Mouse (Mus musculus) lung, adult 10 weeks (tissue): Measurements from ENCODE around the gene G6pc3. TPM values are rescaled to one million over a fixed set of nuclear protein-coding genes. Genes with fewer than 3 reads are reported as not detected.

Experiments used
- polyA plus RNA-seq: library from polyadenylated mRNA; stranded (reverse); fragments of 350-450 nt; fragmentation: Illumina TruSeq; extraction: RNeasy Lipid Tissue Mini Kit (QIAGEN cat#74804); gene quantifications from one replicate; pipeline ENCODE4 v1.2.3, GENCODE M21; 2014; ENCODE audit warnings: low read depth, low replicate concordance; ENCODE audit not compliant: insufficient read depth

Gene G6pc3
- polyA plus RNA-seq: 23.3 TPM

DNA sequence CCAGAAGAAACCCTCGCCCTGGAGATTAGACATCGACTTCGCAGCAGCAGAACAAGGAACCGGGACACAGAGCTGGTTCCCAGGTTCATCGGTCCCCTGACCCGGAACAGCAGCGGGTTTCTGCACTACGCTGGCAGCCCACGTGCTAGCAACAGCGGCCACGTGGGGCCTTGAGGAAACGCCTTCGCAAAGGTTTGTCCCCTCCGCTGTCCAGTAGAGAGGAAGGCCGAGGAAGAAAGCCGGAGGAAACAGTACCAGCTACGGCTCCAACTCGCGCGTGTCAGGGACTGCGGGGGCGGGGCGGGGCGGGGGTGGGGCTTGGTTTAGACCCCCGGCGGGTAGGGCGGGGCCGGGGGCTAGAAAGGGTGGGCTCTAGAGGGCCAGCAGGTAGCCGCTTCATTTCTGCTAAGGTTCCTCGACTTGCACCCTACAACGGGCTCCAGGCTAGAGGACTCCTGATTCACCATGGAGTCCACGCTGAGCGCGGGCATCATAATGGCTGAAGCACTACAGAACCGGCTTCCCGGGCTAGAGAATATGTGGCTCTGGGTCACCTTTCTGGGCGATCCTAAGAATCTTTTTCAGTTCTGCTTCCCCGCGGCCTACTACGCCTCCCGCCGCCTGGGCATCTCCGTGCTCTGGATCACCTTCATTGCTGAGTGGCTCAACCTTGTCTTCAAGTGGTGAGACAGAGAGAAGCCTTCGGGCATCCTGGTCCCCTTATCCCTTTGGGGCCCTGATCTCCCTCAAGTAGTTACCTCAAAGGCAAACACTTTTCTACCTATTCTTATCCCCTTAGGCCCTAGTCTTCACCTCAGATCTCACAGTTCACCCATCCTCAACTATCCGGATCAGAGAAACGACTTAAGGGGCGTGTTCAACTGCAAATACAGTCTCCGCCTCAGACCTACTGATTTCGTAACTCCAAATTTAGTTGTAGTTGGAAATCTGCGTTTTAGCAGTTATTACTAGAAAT is at the start of gene G6pc3:
Gene G6pc3 (plus strand): TSS at position 160 of the 976 bp plus-strand sequence.

DNA sequence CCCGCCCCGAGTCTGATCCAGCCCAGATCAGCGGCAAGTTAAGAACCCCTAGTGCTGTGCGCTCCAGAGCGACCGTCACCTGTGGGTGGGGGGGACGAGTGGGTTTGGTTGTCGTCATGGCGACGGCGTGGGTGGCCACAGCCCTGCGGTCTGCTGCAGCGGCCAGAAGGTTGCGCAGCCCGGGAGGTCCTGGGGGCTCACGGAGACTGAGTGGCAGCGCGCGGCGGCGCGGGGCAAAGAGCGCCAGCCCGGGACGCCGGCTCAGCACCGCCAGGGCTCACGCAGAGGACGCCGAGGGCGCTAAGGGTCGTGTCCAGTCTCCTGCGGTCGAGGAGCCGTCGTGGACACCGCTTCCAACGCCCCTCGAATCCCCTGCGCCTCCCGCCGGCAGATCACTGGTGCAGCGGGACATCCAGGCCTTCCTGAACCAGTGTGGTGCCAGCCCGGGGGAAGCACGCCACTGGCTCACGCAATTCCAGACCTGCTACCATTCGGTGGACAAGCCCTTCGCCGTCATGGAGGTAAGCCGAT is 43.9 kb upstream of the G6pc3 start, which contains the start of gene Nags:
Gene Nags (plus strand): TSS at position 43 of the 531 bp plus-strand sequence.

DNA sequence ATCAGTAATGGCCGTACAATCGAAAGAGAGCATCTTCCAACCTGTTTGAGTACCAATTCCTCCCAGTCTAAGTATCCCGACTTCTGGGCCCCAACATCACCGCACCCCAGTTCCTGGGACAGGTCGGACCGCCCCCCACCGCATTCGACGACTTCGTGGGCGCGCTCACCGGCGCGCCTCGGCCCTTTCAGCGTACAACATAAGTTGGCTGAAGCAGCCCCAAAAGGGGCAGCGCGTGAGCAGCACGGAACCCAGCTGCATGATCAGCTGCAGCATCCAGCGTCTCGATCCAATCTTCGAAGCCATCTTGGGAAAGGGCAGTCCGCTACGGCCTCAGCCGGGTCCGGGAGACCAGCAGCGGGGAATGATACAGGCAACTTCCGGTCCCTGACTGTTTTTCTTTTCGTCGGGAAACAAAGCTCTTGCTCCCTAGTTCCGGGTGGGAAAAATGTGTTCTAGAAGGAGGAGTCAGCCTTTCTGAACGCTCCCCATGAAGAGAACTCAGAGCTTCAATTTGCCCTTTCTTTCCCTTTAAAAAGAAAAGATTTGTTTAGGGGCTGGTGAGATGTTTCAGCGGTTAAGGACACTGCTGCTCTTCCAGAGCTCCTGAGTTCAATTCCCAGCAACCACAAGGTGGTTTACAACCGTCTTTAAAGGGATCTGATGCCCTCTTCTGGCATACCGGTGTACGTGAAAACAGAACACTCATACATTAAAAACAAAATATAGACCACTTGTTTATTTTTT is 33.2 kb upstream of the G6pc3 start, which contains the start of gene Tmem101:
Gene Tmem101 (minus strand): TSS at position 366 of the 747 bp plus-strand sequence.

DNA sequence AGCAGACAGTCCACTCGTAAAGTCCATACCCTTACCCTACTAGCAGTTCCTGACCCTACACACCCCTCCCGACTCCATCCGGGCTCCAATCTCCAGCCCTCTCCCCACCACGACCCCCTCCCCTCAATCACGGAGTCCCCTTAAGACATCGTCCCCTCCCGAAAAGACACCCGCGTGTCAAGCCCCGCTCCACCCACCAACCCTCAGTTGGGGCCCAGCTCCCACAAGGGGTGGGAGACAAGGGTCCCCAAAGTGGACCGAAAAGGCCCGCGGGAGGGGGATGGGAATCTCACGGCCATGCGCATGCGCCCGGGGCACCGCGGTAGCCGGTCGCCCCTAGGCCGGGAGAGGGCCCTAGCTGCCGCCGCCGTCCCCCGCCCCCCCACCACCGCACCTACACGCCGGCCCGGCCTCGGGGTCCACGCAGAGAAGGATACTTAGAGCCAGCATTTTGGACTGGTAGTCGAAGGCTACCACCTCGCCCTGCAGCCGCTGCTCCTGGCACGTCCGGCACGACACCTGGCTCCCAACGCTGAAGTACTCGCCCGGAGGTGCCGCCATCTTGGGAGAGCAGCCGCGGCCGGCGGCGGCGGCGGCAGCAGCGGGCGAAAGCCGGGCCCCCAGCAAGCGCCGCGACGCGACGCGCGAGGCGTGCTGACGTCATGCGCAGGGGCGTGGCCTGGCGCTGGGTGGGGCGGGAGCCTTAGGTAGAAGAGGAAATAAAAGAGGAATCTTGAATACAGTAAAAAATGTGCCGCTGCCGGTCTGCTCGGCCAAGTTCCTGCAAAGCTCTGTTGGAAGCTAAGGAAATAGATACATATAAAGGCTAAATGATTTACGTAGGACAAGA is 4.5 kb upstream of the G6pc3 start, which contains the start of gene Lsm12:
Gene Lsm12 (minus strand): TSS at position 651 of the 850 bp plus-strand sequence.

DNA sequence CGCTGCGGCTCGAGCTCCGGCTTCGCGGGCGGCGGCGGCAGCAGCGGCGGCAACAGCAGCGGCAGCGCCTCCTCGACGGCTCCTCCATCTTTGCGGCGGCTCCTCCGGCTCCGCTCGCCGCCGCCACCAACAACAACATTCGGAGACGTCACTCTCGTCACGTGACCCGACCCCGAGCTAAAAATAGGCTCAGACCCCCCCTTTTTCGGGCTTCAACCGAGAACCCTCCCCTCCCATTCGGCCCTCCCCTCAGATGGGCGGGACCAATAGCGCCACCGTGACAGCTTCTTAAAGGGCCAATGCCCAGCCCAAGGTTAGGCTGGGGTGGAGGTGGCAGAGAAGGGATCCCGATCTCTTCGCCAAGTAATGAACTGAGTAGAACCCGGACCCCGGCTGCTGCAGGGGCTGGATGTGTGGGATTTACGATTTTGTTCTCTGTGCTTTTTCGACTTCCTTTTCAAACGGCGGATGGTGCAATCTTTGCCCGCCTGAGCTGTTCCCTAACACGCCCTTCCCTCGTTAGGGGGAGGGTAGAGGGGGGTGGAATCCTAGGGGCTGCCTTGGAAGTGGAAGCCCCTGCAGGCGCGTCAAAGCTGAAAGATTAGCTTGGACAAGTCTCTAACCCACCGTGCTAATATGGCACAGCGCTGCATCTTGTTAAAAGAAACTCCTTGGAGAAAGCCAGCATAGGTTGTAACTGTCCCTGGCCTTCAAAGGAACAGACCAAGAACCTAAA is 40.8 kb downstream of the G6pc3 start, which contains the start of gene Hdac5:
Gene Hdac5 (minus strand): TSS at position 161 of the 736 bp plus-strand sequence.

Other genes with a start within 250 kb of the G6pc3 start
- 1.8 TPM for gene Sost, start 222.6 kb upstream of the G6pc3 start, polyA plus RNA-seq
- gene Cfap97d1, start 205.3 kb upstream of the G6pc3 start, polyA plus RNA-seq: not detected
- 73.3 TPM for gene Dusp3, start 202.6 kb upstream of the G6pc3 start, polyA plus RNA-seq
- 1.9 TPM for gene Mpp3, start 161.2 kb upstream of the G6pc3 start, polyA plus RNA-seq
- 11.4 TPM for gene Cd300lg, start 148.1 kb upstream of the G6pc3 start, polyA plus RNA-seq
- gene Mpp2, start 101.1 kb upstream of the G6pc3 start, polyA plus RNA-seq: 3.7 TPM
- 2.6 TPM for gene Ppy, start 88.3 kb upstream of the G6pc3 start, polyA plus RNA-seq
- not detected for gene Pyy, start 81.8 kb upstream of the G6pc3 start, polyA plus RNA-seq
- gene Nags, start 44.1 kb upstream of the G6pc3 start, polyA plus RNA-seq: not detected
- gene Tmem101, start 33.2 kb upstream of the G6pc3 start, polyA plus RNA-seq: 11.7 TPM
- 14.7 TPM for gene Lsm12, start 4.3 kb upstream of the G6pc3 start, polyA plus RNA-seq
- 49.2 TPM for gene Hdac5, start 40.5 kb downstream of the G6pc3 start, polyA plus RNA-seq
- gene BC030867, start 59.3 kb downstream of the G6pc3 start, polyA plus RNA-seq: not detected
- gene Asb16, start 79.1 kb downstream of the G6pc3 start, polyA plus RNA-seq: not detected
- gene Tmub2, start 95.3 kb downstream of the G6pc3 start, polyA plus RNA-seq: 29.4 TPM
- gene Atxn7l3, start 107.0 kb downstream of the G6pc3 start, polyA plus RNA-seq: 19.6 TPM
- 47.0 TPM for gene Ubtf, start 130.1 kb downstream of the G6pc3 start, polyA plus RNA-seq
- gene Slc4a1, start 176.6 kb downstream of the G6pc3 start, polyA plus RNA-seq: 0.11 TPM
- gene Rundc3a, start 203.8 kb downstream of the G6pc3 start, polyA plus RNA-seq: 1.3 TPM
- gene Slc25a39, start 218.3 kb downstream of the G6pc3 start, polyA plus RNA-seq: 98.9 TPM
- 134 TPM for gene Grn, start 240.7 kb downstream of the G6pc3 start, polyA plus RNA-seq